Mouse (Mus musculus) lung, embryonic 16.5 days (tissue): Measurements from ENCODE around the gene Plekhh2. TPM values are rescaled to one million over a fixed set of nuclear protein-coding genes. Genes with fewer than 3 reads are reported as not detected.
A peak's percentile ranks its signal among the peaks of the same experiment; 100 is the strongest.

Experiments used
- ATAC-seq: fragments of 200-750 bp; cut with Nextera tagmentation; 2 replicates; pipeline ENCODE4 v1.8.0; 2017; ENCODE audit warnings: low read depth, mild to moderate bottlenecking, moderate library complexity
- H3K27ac ChIP-seq: fragments of 300-500 bp; sonication (generic); 2 replicates; pipeline ENCODE4 v1.5.1; 2014; ENCODE audit warnings: mild to moderate bottlenecking, control low read depth, low read length
- H3K27me3 ChIP-seq: fragments of 300-500 bp; sonication (generic); 2 replicates; pipeline ENCODE4 v1.6.1; 2014; ENCODE audit warnings: low read depth, low read length, mixed read lengths; ENCODE audit not compliant: control insufficient read depth, insufficient read depth
- H3K36me3 ChIP-seq: fragments of 300-500 bp; sonication (generic); 2 replicates; pipeline ENCODE4 v1.6.1; 2014; ENCODE audit warnings: low read length; ENCODE audit not compliant: control insufficient read depth, insufficient read depth
- H3K4me1 ChIP-seq: fragments of 300-500 bp; sonication (generic); replicated peaks from 2 replicates; pipeline ENCODE4 v1.6.1; 2014; ENCODE audit warnings: low read length, mixed read lengths; ENCODE audit not compliant: control insufficient read depth, insufficient read depth
- H3K4me2 ChIP-seq: fragments of 300-500 bp; sonication (generic); 2 replicates; pipeline ENCODE4 v1.6.1; 2014; ENCODE audit warnings: low read depth, low read length, control low read depth
- H3K4me3 ChIP-seq: fragments of 300-500 bp; sonication (generic); 2 replicates; pipeline ENCODE4 v1.5.1; 2014; ENCODE audit warnings: mild to moderate bottlenecking, low read length, control low read depth
- H3K9ac ChIP-seq: fragments of 300-500 bp; sonication (generic); 2 replicates; pipeline ENCODE4 v1.6.1; 2014; ENCODE audit warnings: low read length, control low read depth
- H3K9me3 ChIP-seq: fragments of 300-500 bp; sonication (generic); 2 replicates; pipeline ENCODE4 v1.6.1; 2016; ENCODE audit warnings: low read length; ENCODE audit not compliant: control insufficient read depth
- WGBS: fragments of 180-500 bp; shearing (Covaris S2); extraction: QIAGEN DNeasy Blood & Tissue Kit; methylation state at CpG from one replicate; pipeline ENCODE4 v1.1.7; 2014; 5-methylcytosine and 5-hydroxymethylcytosine counted together
- polyA plus RNA-seq: library from polyadenylated mRNA; unstranded; fragments of >200 nt; fragmentation: Nextera tagmentation; extraction: Ambion mirVana; gene quantifications from 2 replicates; pipeline ENCODE4 v1.2.1, GENCODE M21; 2015

The Plekhh2 gene
- polyA plus RNA-seq, 1 experiment from 2014 or later = 10.5 TPM

GRCm38 (mm10) chr17:84509176-84509575 lies 2.5 kb upstream of the Plekhh2 start:
- Histone ChIP-seq H3K4me3 (no peak overlapping the region), H3K4me2 (no peak overlapping the region), H3K9me3 (no peaks in the 10 kb centered on the region), H3K9ac (no peak overlapping the region), H3K27me3 (no peaks in the 10 kb centered on the region), H3K4me1 (peaks cover 25% of the 10 kb centered on the region), H3K36me3 (no peaks in the 10 kb centered on the region), H3K27ac (no peak overlapping the region)
- WGBS = 44% methylated on average over 4 of the region's 4 CpGs
- no peak for ATAC-seq

- WGBS = 22% methylated on average over 5 of the region's 5 CpGs
- H3K4me2 ChIP-seq = no peak overlapping the region
- peak; percentile 71 for ATAC-seq
Observed at GRCm38 (mm10) chr17:84510355-84510754, 1.3 kb upstream of the Plekhh2 start.

GRCm38 (mm10) chr17:84510961-84511639 lies 595 bp upstream of the Plekhh2 start:
- ATAC-seq = peak; percentile 18; the same call in 1 of the 2 replicates

More at GRCm38 (mm10) chr17:84510355-84510754, 1.3 kb upstream of the Plekhh2 start:
- Histone ChIP-seq H3K4me1 (peaks cover 23% of the 10 kb centered on the region), H3K36me3 (no peaks in the 10 kb centered on the region), H3K4me3 (no peak overlapping the region), H3K27ac (peak overlapping the region; percentile 75), H3K27me3 (no peaks in the 10 kb centered on the region), H3K9ac (no peak overlapping the region), H3K9me3 (no peaks in the 10 kb centered on the region)

GRCm38 (mm10) chr17:84512516-84513085 lies 906 bp downstream of the Plekhh2 start:
- Histone ChIP-seq H3K4me3 (peak overlapping the region; percentile 89), H3K9ac (peak overlapping the region; percentile 88), H3K27ac (peak overlapping the region; percentile 75), H3K36me3 (no peaks in the 10 kb centered on the region), H3K4me1 (peaks cover 18% of the 10 kb centered on the region), H3K9me3 (no peaks in the 10 kb centered on the region), H3K27me3 (no peaks in the 10 kb centered on the region), H3K4me2 (peak overlapping the region; percentile 89)
- peak; percentile 49; the same call in 1 of the 2 replicates for ATAC-seq
- WGBS = 9% methylated on average over 4 of the region's 4 CpGs

More at GRCm38 (mm10) chr17:84510961-84511639, 595 bp upstream of the Plekhh2 start:
- no peaks in the 10 kb centered on the region for H3K9me3 ChIP-seq
- peak overlapping the region; percentile 88 for H3K9ac ChIP-seq
- H3K27me3 ChIP-seq = no peaks in the 10 kb centered on the region
- peaks cover 18% of the 10 kb centered on the region for H3K4me1 ChIP-seq
- H3K27ac ChIP-seq = peak overlapping the region; percentile 75
- H3K4me2 ChIP-seq = peak overlapping the region; percentile 89
- H3K4me3 ChIP-seq = peak overlapping the region; percentile 89
- H3K36me3 ChIP-seq = no peaks in the 10 kb centered on the region
- 26% methylated on average over 11 of the region's 11 CpGs for WGBS

GRCm38 (mm10) chr17:84515901-84516300 lies 4.2 kb downstream of the Plekhh2 start:
- H3K9me3 ChIP-seq = no peaks in the 10 kb centered on the region
- peaks cover 16% of the 10 kb centered on the region for H3K4me1 ChIP-seq
- no peak overlapping the region for H3K4me3 ChIP-seq
- no peak overlapping the region for H3K27ac ChIP-seq
- H3K36me3 ChIP-seq = no peaks in the 10 kb centered on the region
- H3K9ac ChIP-seq = no peak overlapping the region
- no peak overlapping the region for H3K4me2 ChIP-seq
- H3K27me3 ChIP-seq = no peaks in the 10 kb centered on the region
- ATAC-seq = no peak
- 66% methylated on average over 5 of the region's 5 CpGs for WGBS

GRCm38 (mm10) chr17:84519346-84519745 lies 7.7 kb downstream of the Plekhh2 start:
- Histone ChIP-seq H3K9me3 (no peaks in the 10 kb centered on the region), H3K4me1 (peaks cover 9% of the 10 kb centered on the region; the same call in 1 of the 2 replicates), H3K4me3 (no peak overlapping the region), H3K4me2 (no peak overlapping the region), H3K9ac (no peak overlapping the region), H3K36me3 (peaks cover 3% of the 10 kb centered on the region; the same call in 1 of the 2 replicates), H3K27ac (no peak overlapping the region), H3K27me3 (no peaks in the 10 kb centered on the region)
- WGBS = 74% methylated on average over 3 of the region's 3 CpGs
- ATAC-seq = no peak

GRCm38 (mm10) chr17:84520057-84520456 lies 8.4 kb downstream of the Plekhh2 start:
- peaks cover 3% of the 10 kb centered on the region; the same call in 1 of the 2 replicates for H3K36me3 ChIP-seq
- no peak overlapping the region for H3K4me2 ChIP-seq
- ATAC-seq = no peak
- H3K27me3 ChIP-seq = no peaks in the 10 kb centered on the region
- H3K4me3 ChIP-seq = no peak overlapping the region
- peaks cover 9% of the 10 kb centered on the region; the same call in 1 of the 2 replicates for H3K4me1 ChIP-seq
- no peak overlapping the region for H3K9ac ChIP-seq
- H3K9me3 ChIP-seq = no peaks in the 10 kb centered on the region
- no peak overlapping the region for H3K27ac ChIP-seq

- H3K27me3 ChIP-seq = no peaks in the 10 kb centered on the region
- H3K9ac ChIP-seq = no peak overlapping the region
- H3K4me1 ChIP-seq = peaks cover 41% of the 10 kb centered on the region
- peak overlapping the region; percentile 89 for H3K27ac ChIP-seq
- ATAC-seq = no peak
- WGBS = 55% methylated on average over 4 of the region's 4 CpGs
- H3K4me2 ChIP-seq = no peak overlapping the region
- H3K9me3 ChIP-seq = no peaks in the 10 kb centered on the region
- no peak overlapping the region for H3K4me3 ChIP-seq
- H3K36me3 ChIP-seq = no peaks in the 10 kb centered on the region; the same call in 1 of the 2 replicates
Observed at GRCm38 (mm10) chr17:84529356-84529755, 17.7 kb downstream of the Plekhh2 start.

- ATAC-seq = peak; percentile 79
- peak overlapping the region; percentile 60 for H3K27ac ChIP-seq
Observed at GRCm38 (mm10) chr17:84530202-84530796, 18.6 kb downstream of the Plekhh2 start.

More at GRCm38 (mm10) chr17:84530202-84530796, 18.6 kb downstream of the Plekhh2 start:
- Histone ChIP-seq H3K4me2 (no peak overlapping the region), H3K4me3 (no peak overlapping the region), H3K27me3 (no peaks in the 10 kb centered on the region), H3K36me3 (no peaks in the 10 kb centered on the region; the same call in 1 of the 2 replicates), H3K9me3 (no peaks in the 10 kb centered on the region), H3K4me1 (peaks cover 41% of the 10 kb centered on the region), H3K9ac (no peak overlapping the region)
- WGBS = 29% methylated on average over 3 of the region's 3 CpGs
